Mouse (Mus musculus) adrenal gland, postnatal 14 days (tissue): ENCODE measurements around the gene Oma1. TPM values are rescaled to one million over a fixed set of nuclear protein-coding genes. Genes with fewer than 3 reads are reported as not detected.

Experiments used
- DNase-seq: peaks from one replicate; pipeline ENCODE4 v3.0.0; 2021; ENCODE audit warnings: mixed read lengths
- total RNA-seq: library from RNA; stranded (reverse); gene quantifications from 2 replicates; pipeline ENCODE4 v1.2.3, GENCODE M21; 2021

Gene Oma1
- total RNA-seq, 1 experiment from 2014 or later: 15.2 TPM

DNA sequence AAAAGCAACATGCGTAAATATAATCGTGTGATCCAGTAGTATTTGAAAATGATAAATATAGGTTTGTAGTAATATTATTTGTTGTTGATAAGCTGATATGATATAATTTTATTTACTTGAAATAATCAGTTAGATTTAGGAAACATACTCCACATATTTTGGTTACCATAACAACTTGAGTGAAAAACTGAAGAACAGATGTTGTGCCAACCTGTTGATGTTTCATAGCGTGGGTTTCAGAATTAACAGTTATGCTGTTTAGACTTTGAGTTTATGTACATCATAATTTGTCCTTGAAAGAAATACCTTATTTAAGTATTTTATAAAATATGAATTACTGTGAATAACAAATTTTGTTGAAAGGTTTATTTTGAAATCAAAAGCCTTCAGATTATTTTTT lies 43.8 kb downstream of the Oma1 start:
- no peak for DNase-seq

DNA sequence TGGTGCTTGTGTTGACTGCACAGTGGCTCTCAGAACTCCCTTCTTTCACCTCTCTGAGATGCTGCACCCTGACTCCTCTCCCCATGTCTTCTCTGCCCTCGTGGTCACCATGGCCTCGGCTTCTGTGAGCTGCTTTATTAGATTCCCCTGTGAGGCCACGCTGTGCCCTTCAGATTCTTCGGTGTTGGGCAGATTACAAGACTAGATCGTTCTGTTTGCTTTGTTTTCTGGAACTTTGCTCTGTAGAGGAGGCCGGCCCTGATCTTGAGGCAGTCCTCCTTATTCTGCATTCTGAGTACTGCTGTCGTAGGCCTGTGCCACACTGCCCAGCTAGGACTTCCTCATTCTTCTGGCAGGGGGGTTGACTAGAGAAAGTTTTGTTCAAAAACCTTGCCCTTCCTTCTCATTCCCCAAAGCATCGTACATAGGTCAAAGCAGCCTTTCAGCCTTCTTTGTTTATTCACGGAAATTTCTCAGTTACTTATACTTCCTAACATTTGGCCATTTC lies 45.4 kb downstream of the Oma1 start:
- DNase-seq: no peak

DNA sequence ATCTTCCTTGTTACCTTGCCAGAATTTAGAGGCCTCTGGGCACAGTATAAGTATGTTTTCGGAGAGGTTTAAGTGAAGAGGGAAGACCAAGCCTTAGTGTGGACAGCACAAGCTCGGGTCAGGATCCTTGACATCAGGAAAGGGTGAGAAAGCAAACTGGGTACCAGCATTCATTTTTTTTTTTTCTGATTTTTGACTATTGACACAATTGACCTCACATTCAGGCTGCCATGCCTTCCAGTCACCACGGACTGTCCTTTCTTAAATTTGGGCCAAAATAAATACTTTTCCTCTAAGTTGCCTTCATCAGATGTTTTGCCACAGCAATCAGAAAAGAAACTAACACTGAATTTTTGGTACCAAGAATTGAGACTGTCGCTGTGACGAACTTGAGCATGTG lies 68.6 kb downstream of the Oma1 start:
- no peak for DNase-seq

DNA sequence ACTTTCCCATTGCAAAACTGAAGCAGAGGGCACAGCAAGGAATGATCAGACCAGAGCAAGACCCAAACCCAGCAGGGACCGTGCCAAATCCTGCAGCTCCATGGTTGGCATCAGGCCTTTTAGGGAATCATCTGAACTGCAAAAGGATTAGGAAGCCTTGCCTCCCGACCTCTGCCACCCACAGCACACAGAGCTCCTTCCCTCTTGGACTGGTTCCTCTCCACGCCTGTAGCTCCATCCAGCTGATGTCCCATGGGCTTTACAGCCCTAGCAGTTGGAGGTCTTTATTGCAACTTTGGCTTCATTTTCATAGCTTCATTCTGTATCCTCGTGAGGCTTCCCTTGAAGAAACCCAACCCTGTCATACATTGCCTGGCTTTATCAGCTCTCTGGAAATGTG lies 71.4 kb downstream of the Oma1 start:
- DNase-seq: peak; percentile 11

DNA sequence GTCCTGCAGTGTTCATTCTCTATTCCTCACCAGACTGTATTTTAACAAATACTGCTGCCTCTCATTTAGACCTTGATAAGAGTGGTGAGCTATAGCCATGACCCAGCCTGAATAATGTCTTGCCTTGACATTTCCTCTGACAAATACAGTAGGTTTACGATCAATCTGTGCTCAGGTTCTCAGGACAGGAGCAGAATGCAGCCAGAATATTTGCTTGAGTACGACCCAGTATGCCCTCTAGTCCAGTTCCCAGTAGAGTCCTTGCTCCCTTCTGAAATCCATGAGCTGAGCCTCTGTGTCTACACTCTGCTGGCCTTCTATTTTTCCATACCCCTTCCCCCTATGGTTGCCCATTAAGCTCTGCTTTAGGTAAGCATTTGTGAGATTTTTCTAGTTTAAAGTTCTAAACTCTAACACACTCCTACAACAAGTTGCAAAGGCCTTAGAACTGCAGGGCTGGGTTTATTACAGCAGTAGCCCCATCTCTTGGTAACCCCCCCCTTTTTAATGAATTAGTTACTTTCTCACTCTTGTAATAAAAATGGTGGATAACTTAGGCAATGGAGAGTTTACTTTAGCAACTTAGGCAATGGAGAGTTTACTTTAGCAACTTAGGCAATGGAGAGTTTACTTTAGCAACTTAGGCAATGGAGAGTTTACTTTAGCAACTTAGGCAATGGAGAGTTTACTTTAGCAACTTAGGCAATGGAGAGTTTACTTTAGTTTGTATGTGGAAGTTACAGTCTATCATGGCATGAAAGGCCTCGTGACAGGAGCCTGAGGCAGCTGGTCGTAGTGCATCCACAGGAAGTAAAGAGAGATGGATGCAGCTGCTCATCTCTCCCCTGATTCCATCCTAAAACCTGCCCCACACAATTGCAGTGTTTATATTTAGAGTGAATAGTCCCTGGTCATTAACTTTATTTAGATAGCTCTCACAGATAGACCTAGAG lies 72.5 kb downstream of the Oma1 start:
- peak; percentile 17 for DNase-seq

DNA sequence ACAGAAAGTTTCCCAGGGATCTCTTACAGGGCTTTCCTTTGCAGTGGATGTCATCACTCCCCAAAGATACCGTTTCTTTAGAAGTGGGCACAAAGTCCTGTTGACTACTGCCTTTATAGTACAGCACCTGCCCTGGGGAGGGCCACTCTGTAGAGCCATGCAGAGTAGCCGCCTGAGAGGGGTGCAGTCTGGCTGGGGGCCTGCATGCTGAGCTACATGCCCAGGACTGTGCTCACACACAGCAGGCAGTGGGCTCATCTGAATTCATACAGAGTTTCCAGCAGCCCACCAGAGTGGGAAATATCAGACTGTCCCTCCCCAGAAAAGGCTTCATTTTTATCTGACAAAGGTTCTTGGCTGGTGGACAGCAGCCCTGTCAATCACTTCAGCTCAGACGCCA lies 73.7 kb downstream of the Oma1 start:
- DNase-seq: no peak

DNA sequence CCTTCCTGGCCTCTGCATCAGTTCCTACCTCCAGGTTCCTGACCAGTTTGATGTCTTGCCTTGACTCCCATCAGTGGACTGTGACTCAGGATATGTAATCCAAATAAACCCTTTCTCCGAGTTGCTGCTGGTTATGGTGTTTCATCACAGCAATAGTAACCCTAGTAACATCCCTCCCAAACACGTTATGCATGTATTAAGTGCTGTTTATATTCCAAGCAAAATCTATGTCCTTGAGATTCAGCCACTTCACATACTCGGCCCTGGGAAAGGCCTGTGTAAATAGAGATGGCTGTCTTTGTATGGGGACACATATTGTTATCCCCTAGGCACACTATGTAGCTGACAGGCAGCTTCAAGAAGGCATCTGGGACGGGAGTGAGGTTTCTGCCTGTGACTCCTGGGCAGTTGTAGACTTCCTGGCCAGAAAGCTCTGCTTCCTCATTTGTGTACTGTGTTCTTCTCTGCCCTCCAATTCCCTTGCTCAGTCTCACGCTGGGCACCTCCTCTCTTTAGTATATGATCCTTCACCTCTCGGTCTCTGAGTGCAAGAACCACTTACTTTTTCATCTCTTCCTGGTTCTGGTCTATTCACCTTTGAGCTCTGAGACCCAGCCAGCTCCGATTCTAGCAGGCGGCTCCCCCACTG lies 75.0 kb downstream of the Oma1 start:
- DNase-seq: no peak

DNA sequence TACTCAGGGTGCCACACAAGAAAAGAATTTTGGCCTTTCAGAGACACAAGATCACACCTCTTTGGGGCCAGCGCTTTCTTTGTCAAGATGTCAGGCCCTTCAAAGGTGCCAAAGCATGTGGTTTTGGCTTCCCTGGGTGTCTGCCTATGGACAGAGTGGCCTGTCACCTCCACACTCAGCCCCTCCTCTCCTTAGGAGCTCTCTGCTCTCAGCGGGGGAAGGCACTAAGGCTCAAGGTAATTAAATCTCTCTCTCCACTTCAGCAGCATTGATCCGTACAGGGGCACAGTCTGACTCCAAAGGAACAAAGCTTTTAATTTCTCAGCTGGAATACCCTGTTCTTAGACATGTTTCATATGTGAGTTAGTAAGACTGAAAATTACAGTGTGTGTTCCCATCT lies 76.0 kb downstream of the Oma1 start:
- no peak for DNase-seq

DNA sequence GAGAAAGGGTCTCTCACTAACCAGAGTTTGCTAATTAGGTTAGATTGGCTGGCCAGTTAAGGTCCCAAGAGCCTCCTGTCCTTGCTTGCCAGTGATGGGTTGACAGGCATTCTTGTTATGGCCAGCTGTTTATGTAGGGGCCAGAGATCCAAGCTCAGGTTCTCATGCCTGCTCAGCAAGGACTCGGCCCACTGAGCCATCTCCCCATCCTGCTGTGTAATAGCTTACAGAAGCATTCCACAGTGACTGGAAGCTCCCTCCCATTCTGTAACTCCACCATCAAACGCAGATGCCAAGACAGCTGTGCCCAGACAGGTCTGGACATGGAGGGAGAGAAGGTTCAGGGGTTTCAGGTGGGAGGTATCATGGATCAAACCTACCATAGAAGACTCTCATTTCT lies 76.9 kb downstream of the Oma1 start:
- DNase-seq: no peak

DNA sequence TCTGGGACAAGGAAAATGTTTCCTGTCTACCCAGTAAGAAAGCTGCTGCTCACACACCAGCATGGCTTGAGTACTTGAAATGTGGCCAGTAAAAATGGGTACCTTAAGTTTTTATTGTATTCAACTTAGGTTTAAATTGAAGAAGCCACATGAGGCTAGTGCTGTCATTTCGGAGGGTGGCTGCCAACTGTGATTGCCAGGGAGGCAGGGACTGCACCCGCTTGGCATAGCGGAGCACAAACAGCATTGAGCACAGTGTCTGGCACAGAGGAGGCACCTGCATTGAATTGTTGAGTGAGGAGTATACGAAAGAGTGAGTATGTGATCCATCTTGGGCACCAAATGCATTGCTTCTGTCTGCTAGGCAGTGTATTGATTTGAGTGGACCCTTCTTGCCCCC lies 81.5 kb downstream of the Oma1 start:
- DNase-seq: no peak

DNA sequence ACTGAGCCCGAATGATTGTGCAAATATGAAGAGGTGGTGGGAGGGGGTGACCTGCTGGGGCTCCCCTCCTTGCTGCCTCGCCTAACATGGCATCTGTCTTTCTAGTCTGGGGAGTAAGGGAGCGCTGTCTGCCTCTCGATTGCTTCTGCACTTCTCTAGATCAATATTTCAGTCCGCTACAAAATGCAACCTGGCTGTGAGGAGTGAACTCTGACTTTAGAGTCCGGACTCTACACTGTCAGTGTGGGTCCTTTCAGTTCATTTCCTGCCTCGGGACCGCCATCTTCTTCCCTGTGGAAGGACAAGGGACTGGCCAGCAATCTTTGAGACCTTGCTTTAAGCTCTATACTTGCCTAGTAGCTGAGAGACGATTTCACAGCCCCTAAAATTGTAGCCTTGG lies 82.3 kb downstream of the Oma1 start:
- DNase-seq: no peak

DNA sequence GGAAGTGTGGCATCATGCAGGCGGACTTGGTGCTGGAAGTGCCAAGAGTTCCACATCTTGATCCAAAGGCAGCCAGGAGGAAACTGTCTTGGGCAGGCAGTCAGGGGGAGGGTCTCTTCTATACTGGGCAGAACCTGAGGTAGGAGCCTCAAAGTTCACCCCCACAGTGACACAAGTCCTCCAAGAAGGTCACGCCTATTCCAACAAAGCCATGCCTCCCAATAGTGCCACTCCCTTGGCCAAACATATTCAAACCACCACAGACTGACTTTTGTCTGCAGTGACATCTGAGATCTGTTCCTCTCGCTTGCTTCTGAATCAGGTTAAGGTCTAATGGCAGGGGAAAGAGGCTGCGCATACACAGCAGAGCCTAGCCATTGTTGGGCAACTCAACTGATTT lies 83.3 kb downstream of the Oma1 start:
- DNase-seq: no peak

DNA sequence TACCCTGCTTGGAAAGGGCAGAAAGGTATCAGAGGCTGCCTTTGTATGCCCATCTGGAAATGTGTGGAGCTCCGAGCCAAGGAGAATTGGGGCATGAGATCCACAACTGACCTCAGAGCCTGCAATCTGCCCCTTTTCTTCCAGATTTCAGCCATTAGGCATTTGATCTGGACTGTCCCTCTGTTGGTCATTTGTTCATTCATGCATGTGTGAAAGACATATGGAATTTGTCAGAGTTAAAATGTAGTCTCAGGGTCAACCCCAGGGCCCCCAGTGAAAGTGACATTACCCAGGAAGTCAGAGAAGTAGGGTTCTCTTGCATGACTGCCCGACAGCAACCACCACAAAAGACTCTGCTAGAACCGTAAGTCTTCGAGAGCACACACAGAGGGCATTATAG lies 89.0 kb downstream of the Oma1 start:
- DNase-seq: no peak

DNA sequence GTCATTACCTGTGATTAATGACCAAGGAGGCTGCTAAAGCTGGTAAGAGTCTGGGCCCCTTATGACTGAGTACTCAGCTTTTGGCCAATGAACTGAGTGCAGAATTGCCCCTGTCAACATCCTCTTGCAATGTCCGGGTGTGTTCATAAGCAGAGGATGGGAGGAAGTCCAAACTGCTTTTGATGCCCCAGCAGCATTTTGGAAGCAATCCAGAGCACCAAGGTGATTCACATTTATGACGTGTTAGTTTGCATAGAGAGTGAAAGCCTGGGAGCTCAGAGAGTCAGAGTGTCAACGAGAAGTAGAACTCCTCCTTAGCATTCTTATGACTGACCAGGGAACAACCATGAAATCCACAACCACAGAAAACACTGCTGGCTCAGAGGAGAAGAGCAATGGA lies 91.7 kb downstream of the Oma1 start:
- no peak for DNase-seq

DNA sequence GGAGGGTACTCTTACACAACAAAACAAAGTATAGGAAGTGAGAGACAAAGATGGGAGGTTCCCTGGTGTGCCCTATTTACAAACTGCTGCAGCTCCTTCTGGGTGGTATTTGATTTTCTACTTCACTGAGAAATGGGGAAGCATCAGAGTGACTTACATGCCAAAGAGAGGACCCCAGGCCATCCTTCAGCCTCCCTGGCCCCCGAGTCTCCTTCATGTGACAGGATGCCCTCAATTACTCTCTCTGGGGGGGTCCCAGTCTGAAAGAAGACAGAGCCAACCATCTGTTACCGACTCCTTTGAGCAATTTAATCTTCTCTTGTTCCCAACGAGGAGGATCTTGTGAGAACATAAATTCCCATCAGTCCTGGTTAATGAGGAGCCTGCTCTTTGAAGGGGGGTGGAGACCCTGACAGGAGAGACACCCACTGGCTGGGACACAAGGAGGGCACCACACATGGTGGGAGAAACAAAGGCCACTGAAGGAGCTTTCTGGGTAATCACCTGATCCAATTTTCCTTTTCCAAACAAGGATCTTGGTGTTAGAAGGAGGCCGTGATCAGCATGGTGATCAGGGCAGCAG lies 96.7 kb downstream of the Oma1 start:
- DNase-seq: no peak

Other genes starting within 250 kb of the Oma1 start
- 68.2 and 71.1 TPM in 2 replicates for gene Mier1, start 199.4 kb upstream of the Oma1 start, total RNA-seq
- 2.4 and 3.6 TPM in 2 replicates for gene Wdr78, start 199.3 kb upstream of the Oma1 start, total RNA-seq
- 13.1 and 17.0 TPM in 2 replicates for gene Slc35d1, start 98.6 kb upstream of the Oma1 start, total RNA-seq
- not detected in 2 replicates for gene 4921539E11Rik, start 22.9 kb upstream of the Oma1 start, total RNA-seq